Mouse (Mus musculus): ENCODE data around the gene Helq.

The Helq gene

GRCm38 (mm10) chr5:100798165-100798860 lies at the start of gene Helq, which contains the start of gene Mrps18c:
Helq (minus strand) TSS chr5:100798598.
Mrps18c (plus strand) TSS chr5:100798627.
- in situ Hi-C loops (cut with MboI): no loop called here

- in situ Hi-C loops (cut with MboI): no loop called here
Measured at GRCm38 (mm10) chr5:100847143-100847542, 48.7 kb upstream of the Helq start.

- in situ Hi-C loops (cut with MboI): no loop called here
Measured at GRCm38 (mm10) chr5:100846599-100846920, 48.2 kb upstream of the Helq start.

- in situ Hi-C loops (cut with MboI): no loop called here
Measured at GRCm38 (mm10) chr5:100845848-100846598, 47.6 kb upstream of the Helq start.

- in situ Hi-C loops (cut with MboI): no loop called here
Measured at GRCm38 (mm10) chr5:100845485-100845847, 47.1 kb upstream of the Helq start, which contains the start of gene Gpat3. Gpat3 (plus strand) TSS chr5:100845713.

- in situ Hi-C loops (cut with MboI): no loop called here
Measured at GRCm38 (mm10) chr5:100844485-100844884, 46.1 kb upstream of the Helq start.

GRCm38 (mm10) chr5:100837907-100838306 lies 39.5 kb upstream of the Helq start:
- in situ Hi-C loops (cut with MboI): no loop called here

GRCm38 (mm10) chr5:100835862-100836538 lies 37.6 kb upstream of the Helq start:
- in situ Hi-C loops (cut with MboI): no loop called here

- in situ Hi-C loops (cut with MboI): no loop called here
Measured at GRCm38 (mm10) chr5:100833841-100834240, 35.4 kb upstream of the Helq start.

- in situ Hi-C loops (cut with MboI): no loop called here
Measured at GRCm38 (mm10) chr5:100832680-100833079, 34.3 kb upstream of the Helq start.

GRCm38 (mm10) chr5:100828701-100829100 lies 30.3 kb upstream of the Helq start:
- in situ Hi-C loops (cut with MboI): no loop called here

GRCm38 (mm10) chr5:100826531-100826930 lies 28.1 kb upstream of the Helq start:
- in situ Hi-C loops (cut with MboI): no loop called here

- in situ Hi-C loops (cut with MboI): no loop called here
Measured at GRCm38 (mm10) chr5:100825975-100826374, 27.6 kb upstream of the Helq start.

- in situ Hi-C loops (cut with MboI): no loop called here
Measured at GRCm38 (mm10) chr5:100822826-100823225, 24.4 kb upstream of the Helq start.

- in situ Hi-C loops (cut with MboI): no loop called here
Measured at GRCm38 (mm10) chr5:100821375-100821774, 23.0 kb upstream of the Helq start.

- in situ Hi-C loops (cut with MboI): no loop called here
Measured at GRCm38 (mm10) chr5:100820483-100821184, 22.2 kb upstream of the Helq start, which contains the start of gene Abraxas1. Abraxas1 (minus strand) TSS chr5:100820965.

GRCm38 (mm10) chr5:100819568-100820480 lies 21.4 kb upstream of the Helq start:
- in situ Hi-C loops (cut with MboI): no loop called here

- in situ Hi-C loops (cut with MboI): no loop called here
Measured at GRCm38 (mm10) chr5:100818341-100818740, 19.9 kb upstream of the Helq start.

GRCm38 (mm10) chr5:100794084-100794483 lies 4.3 kb downstream of the Helq start:
- in situ Hi-C loops (cut with MboI): no loop called here

- in situ Hi-C loops (cut with MboI): no loop called here
Measured at GRCm38 (mm10) chr5:100792261-100792660, 6.1 kb downstream of the Helq start.

GRCm38 (mm10) chr5:100787527-100787926 lies 10.9 kb downstream of the Helq start:
- in situ Hi-C loops (cut with MboI): loop anchor here (10.0 kb wide), 1 partner anchor 103 kb away; no protein-coding TSS in a partner anchor
